Mouse (Mus musculus) embryonic stem cell, embryonic (primary cell): ENCODE results near the gene Agtr1a.

Source experiments
- CTCF ChIA-PET, 4 experiments: fragments of 300-600 bp in 2 of 4; fragments of 350-600 bp in 2 of 4; sonication (Branson Sonifier 250); formaldehyde crosslinking; loops; one replicate each; lab custom pipeline; 2022; ENCODE audit warnings: inconsistent platforms in 2 of 4; lab: Charles Lee
- POLR2A ChIA-PET, 4 experiments: fragments of 300-600 bp in 2 of 4; fragments of 350-600 bp in 2 of 4; sonication (Branson Sonifier 250); formaldehyde crosslinking; loops; one replicate each; lab custom pipeline; 2022; ENCODE audit warnings: antibody characterized with exemption in 4 of 4, inconsistent platforms in 1 of 4; lab: Charles Lee

Agtr1a gene

GRCm38 (mm10) chr13:30358456-30359168 is 22.4 kb downstream of the Agtr1a start:
- POLR2A ChIA-PET: no interaction called here
- CTCF ChIA-PET: interaction anchor here in 1 of 4 experiments (0.5 to 1.0 kb wide), 2 partner anchors 168 to 172 kb away, joined by 3 read pairs; no protein-coding TSS in a partner anchor

GRCm38 (mm10) chr13:30359886-30360285 is 23.6 kb downstream of the Agtr1a start:
- POLR2A ChIA-PET: no interaction called here
- CTCF ChIA-PET: no interaction called here

- POLR2A ChIA-PET: no interaction called here
- CTCF ChIA-PET: interaction anchor here in 2 of 4 experiments (0.6 to 0.8 kb wide), 2 partner anchors 21 to 847 kb away, joined by 3 to 4 read pairs; no protein-coding TSS in a partner anchor
These were observed 24.8 kb downstream of the Agtr1a start for GRCm38 (mm10) chr13:30361002-30361401.

- ChIA-PET CTCF (no interaction called here), POLR2A (no interaction called here)
These were observed 25.8 kb downstream of the Agtr1a start for GRCm38 (mm10) chr13:30362048-30362447.

GRCm38 (mm10) chr13:30364097-30364625 is 27.9 kb downstream of the Agtr1a start:
- CTCF ChIA-PET: interaction anchor here in 1 of 4 experiments (1.1 kb wide), 1 partner anchor 167 kb away, joined by 3 read pairs; no protein-coding TSS in a partner anchor

GRCm38 (mm10) chr13:30364780-30365179 is 28.5 kb downstream of the Agtr1a start:
- POLR2A ChIA-PET: interaction anchor here in 1 of 4 experiments (1.2 kb wide), 1 partner anchor 284 kb away, joined by 3 read pairs; no protein-coding TSS in a partner anchor
- CTCF ChIA-PET: interaction anchor here in 1 of 4 experiments (1.1 kb wide), 1 partner anchor 166 kb away, joined by 3 read pairs; no protein-coding TSS in a partner anchor

More at GRCm38 (mm10) chr13:30364097-30364625, 27.9 kb downstream of the Agtr1a start:
- POLR2A ChIA-PET: interaction anchor here in 1 of 4 experiments (0.6 kb wide), 1 partner anchor 1297 kb away, joined by 3 read pairs; no protein-coding TSS in a partner anchor

GRCm38 (mm10) chr13:30365378-30365777 is 29.1 kb downstream of the Agtr1a start:
- ChIA-PET CTCF (no interaction called here), POLR2A (interaction anchor here in 1 of 4 experiments (0.7 to 1.2 kb wide), 2 partner anchors 285 to 586 kb away, joined by 3 to 4 read pairs; no protein-coding TSS in a partner anchor)

- CTCF ChIA-PET: no interaction called here
- POLR2A ChIA-PET: interaction anchor here in 1 of 4 experiments (0.6 kb wide), 1 partner anchor 437 kb away, joined by 3 read pairs; no protein-coding TSS in a partner anchor
These were observed 31.9 kb downstream of the Agtr1a start for GRCm38 (mm10) chr13:30368116-30368515.

GRCm38 (mm10) chr13:30368746-30369145 is 32.5 kb downstream of the Agtr1a start:
- POLR2A ChIA-PET: interaction anchor here in 1 of 4 experiments (0.6 kb wide), 1 partner anchor 438 kb away, joined by 3 read pairs; no protein-coding TSS in a partner anchor
- CTCF ChIA-PET: no interaction called here

- POLR2A ChIA-PET: no interaction called here
- CTCF ChIA-PET: no interaction called here
These were observed 42.6 kb downstream of the Agtr1a start for GRCm38 (mm10) chr13:30378868-30379267.

GRCm38 (mm10) chr13:30385183-30385582 is 48.9 kb downstream of the Agtr1a start:
- ChIA-PET CTCF (no interaction called here), POLR2A (no interaction called here)

GRCm38 (mm10) chr13:30394123-30394522 is 57.9 kb downstream of the Agtr1a start:
- CTCF ChIA-PET: no interaction called here
- POLR2A ChIA-PET: no interaction called here

GRCm38 (mm10) chr13:30396431-30396830 is 60.2 kb downstream of the Agtr1a start:
- ChIA-PET CTCF (interaction anchor here in 1 of 4 experiments (0.7 kb wide), 1 partner anchor 106 kb away, joined by 3 read pairs; no protein-coding TSS in a partner anchor), POLR2A (no interaction called here)

- ChIA-PET CTCF (no interaction called here), POLR2A (no interaction called here)
These were observed 62.6 kb downstream of the Agtr1a start for GRCm38 (mm10) chr13:30398852-30399251.

GRCm38 (mm10) chr13:30400621-30401020 is 64.4 kb downstream of the Agtr1a start:
- ChIA-PET CTCF (interaction anchor here in 1 of 4 experiments (0.5 kb wide), 1 partner anchor 1738 kb away, joined by 4 read pairs; no protein-coding TSS in a partner anchor), POLR2A (no interaction called here)

- CTCF ChIA-PET: no interaction called here
These were observed 67.6 kb downstream of the Agtr1a start for GRCm38 (mm10) chr13:30403874-30404273.

GRCm38 (mm10) chr13:30418611-30419010 is 82.4 kb downstream of the Agtr1a start:
- POLR2A ChIA-PET: interaction anchor here in 1 of 4 experiments (1.5 kb wide), 1 partner anchor 30 kb away, joined by 3 read pairs; no protein-coding TSS in a partner anchor
- CTCF ChIA-PET: no interaction called here

More at GRCm38 (mm10) chr13:30403874-30404273, 67.6 kb downstream of the Agtr1a start:
- POLR2A ChIA-PET: no interaction called here

GRCm38 (mm10) chr13:30427008-30427407 is 90.8 kb downstream of the Agtr1a start:
- POLR2A ChIA-PET: no interaction called here
- CTCF ChIA-PET: no interaction called here

GRCm38 (mm10) chr13:30427436-30427835 is 91.2 kb downstream of the Agtr1a start:
- POLR2A ChIA-PET: no interaction called here
- CTCF ChIA-PET: no interaction called here
